Mouse (Mus musculus) forelimb bud, embryonic 11.5 days (tissue): ENCODE data around the gene Svop.

Experiments used
- DNase-seq: peaks from one replicate; pipeline ENCODE4 v3.0.0-alpha.2; 2012; ENCODE audit warnings: low read depth, low spot score

The Svop gene

GRCm38 (mm10) chr5:114046604-114047003 is 44.8 kb downstream of the Svop start:
- no peak for DNase-seq

DNA sequence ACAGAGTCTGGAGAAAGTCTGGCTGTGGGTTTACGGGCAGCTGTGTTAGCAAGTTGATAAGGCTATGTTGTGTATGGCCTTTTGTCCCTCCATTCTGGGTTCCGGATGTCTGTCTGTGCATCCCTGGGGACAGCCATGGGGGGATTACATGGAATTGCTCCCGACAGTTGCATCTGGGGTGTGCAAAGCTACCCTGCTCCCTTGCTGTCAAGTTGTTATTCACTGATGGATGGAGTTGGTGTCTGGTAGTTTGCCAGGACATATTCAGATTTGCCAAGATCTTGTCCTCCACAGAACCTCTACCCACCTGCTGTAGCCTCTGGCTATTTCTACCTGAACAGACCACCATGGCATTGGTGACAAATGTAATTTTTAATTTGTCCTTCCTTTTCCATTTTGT is 45.2 kb downstream of the Svop start:
- DNase-seq, result no peak

DNA sequence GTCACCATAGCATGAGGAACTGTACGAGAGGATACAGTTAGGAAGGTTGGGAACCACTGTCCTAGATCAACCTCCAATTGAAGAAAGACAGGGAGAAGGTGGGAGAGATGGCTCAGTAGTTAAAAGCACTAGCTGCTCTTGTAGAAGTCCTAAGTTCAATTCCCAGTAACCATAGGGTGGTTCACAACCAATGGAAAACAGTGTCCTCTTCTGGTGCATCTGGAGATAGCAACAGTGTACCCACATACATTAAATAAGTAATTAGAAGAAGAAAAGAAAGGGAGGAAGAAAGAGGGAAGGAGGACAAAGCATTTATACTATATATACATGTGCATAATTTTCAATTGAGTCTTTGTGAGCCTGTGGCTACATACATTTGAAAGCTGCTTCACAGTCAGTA is 46.2 kb downstream of the Svop start:
- DNase-seq, result no peak

DNA sequence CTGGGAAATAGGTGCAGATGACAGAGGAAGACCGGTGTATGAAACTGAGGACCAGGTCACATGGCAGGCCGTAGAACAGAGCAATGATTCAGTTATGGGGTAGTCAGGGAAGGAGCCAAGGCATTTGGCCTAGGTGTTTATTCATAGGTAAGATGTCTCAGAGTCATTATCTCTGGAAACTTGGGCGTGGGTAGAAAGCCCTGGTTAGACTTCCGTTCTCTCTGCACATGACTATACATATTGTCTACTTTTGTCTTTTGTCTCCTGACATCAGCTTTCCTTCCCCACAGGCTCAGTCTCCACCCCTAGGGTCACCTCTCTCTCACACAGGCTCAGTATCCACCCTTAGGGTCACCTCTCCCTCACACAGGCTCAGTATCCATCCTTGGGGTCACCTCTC is 47.6 kb downstream of the Svop start:
- no peak for DNase-seq

- DNase-seq, result no peak
Observed at GRCm38 (mm10) chr5:114041327-114041930, 49.9 kb downstream of the Svop start.

- no peak for DNase-seq
Observed at GRCm38 (mm10) chr5:114040911-114041310, 50.5 kb downstream of the Svop start.

DNA sequence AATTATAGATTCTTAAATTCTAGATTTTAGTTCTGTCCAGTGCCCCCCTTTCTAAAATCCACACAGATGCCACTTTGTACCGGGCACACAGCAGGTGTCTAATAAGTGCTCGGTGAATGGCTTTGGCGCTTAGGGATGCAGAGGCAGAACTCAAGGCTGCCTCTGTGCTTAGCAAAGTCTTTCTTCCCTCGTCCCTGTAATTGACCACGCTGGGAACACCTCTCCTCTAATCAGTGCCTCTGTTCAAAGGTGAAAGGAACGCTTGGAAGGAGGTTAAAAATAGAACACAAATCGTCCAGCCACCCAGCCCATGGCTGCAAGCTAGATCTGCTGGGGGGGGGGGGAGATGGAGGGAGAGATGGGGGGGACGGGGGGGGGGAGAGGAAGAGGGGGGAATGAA is 50.9 kb downstream of the Svop start:
- DNase-seq, result no peak

DNA sequence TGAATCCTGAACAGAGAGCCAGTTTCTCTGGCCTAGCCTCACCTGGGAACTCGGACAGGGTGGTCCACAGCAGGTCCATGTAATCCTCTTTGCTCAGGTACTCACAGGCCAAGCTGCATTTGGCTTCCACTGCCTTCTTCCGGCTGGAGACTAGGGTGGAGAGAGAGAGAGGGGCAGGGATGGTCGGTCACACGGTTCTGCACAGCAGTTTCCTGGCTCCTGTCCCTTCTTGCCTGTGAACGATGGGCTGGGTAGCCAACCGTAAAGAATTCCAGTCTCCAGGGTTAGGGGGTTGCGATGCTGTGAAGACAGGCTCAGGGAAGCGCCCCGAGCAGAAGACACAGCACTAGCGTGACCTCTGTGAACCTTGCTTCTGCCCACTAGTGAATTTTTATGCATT is 56.3 kb downstream of the Svop start:
- no peak for DNase-seq

DNA sequence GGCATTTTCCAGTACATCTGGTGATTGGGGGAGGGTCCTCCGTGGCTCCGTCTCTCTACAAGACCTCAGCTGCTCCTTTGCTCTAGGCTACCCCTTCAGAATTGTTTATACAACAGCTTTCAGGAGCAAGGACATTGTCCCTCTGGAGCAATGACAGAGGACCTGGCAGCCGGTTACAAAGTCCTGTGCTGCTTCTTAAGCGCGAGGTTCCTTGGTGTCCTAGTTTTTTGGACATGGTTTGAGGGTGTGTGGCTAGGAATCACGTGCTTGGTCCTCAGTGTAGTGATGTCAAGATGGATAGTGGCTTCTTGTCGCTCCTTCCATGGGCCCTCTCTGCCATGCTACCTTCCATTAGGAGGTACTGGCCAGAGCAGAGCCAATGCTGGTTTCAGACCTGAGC is 57.0 kb downstream of the Svop start:
- no peak for DNase-seq

GRCm38 (mm10) chr5:114032161-114032763 is 59.1 kb downstream of the Svop start:
- DNase-seq, result no peak

DNA sequence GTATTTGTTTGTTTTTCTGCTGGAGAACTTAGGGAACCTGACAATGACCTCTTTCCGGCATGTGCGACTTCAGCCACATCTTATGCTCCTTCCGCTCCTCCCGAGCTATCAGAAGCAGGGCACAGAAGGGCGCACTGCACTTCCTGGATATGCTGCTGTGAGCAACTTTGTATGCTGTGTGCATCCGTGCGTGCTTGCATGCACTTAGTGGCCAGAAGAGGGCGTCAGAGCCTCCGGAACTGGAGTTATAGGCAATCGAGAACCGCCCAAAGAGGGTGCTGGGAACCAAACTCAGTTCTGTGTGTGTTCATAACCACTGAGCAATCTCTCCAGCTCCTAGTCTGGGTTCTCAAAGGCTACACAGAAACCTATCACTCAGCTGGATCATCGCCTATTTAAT is 60.7 kb downstream of the Svop start:
- no peak for DNase-seq

DNA sequence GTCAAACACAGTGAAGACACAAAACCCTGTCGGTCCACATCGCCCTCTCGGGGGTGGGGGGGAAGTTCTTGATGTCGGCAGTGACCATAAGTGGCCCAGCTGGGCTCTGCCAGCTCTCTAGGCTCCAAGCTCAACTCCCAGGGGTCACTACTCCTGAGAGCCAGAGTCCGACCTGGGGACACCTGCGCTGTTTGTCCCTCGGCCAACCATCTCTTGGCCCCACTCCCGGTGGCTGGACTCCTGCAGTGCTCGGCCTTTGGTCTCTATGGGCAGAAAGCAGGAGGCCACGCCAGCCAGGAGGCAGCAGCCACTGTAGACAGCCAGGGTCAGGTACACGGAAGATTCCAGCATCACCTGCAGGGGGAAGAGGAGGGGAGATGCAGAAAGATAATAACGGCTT is 63.3 kb downstream of the Svop start:
- DNase-seq, result no peak

- DNase-seq, result no peak
Observed at GRCm38 (mm10) chr5:114027217-114027944, 64.0 kb downstream of the Svop start.

DNA sequence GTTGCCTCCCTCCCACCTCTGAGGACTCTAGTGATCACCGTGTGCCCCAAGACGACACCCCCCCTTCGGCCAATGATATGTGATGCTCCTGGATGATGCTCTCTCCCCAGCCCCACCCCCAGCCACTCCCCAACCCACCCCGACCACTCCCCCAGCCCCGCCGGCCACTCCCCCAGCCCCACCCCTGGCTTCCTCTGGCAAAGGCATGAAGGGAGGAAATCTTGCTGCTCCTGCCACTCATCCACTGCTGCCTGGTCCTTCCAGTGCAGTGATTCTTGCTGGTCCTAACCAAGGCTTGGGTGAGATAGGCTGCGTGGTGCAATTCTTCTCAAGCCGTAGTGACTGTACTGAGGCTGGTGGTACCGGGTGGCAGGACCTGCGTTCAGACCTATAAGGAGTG is 66.5 kb downstream of the Svop start:
- no peak for DNase-seq

DNA sequence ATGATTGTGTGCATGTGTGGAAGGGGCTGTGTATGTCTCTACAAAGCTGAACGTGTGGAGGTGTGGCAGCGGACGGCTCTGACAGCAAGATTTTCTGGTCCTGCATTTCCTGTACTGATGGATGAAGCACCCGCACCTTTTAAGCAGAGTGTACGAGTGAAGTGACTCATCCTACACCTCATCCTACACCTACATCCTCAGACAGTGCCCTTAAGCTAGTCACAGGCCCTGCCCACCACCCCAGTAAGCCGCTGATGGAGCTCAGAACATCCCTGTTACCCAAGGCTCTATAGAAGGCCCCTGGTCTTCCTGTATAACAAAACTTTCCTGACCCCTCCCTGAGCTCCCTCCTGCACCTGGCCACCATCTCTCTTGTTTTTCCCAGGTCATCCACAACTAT is 67.0 kb downstream of the Svop start:
- no peak for DNase-seq

GRCm38 (mm10) chr5:114015121-114015520 is 76.2 kb downstream of the Svop start:
- peak; percentile 46 for DNase-seq

DNA sequence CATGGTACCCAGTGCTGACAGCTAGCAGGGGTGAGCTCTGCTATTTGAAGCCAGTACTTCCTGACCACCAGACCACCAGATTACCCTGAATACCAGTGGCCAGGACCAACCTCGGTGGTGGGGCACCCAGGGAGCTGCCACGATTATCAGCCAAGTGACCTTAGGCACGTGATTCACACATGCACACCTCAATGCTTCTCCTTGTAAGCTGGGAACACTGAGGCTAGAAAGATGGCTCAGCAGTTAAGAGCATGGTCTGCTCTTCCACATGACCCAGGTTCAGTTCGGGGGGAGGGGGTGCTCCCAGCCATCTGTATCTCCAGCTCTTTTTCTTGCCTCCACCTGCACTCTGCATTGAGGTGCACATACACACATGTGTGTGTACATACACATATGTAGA is 82.3 kb downstream of the Svop start:
- DNase-seq, result no peak

- no peak for DNase-seq
Observed at GRCm38 (mm10) chr5:114007753-114008453, 83.5 kb downstream of the Svop start.

DNA sequence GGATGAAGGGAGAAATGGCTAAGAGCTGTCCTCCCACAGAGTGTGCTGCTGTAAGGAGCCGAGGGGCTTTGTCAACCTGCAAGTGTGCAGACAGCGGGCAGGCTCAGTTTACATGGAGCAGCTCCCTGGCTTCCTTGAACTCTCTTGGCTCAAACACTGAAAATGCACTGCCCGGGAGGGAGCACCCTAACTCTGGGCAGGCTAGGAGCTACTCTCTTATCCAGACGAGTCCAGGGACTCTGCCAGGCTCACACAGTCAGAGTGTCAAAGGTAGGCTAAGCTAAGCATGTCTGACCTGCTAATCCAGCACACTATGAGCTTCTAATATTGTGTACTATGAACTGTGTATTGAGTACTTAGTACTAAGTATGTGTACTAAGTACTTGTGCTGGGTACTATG is 84.4 kb downstream of the Svop start:
- DNase-seq, result no peak

DNA sequence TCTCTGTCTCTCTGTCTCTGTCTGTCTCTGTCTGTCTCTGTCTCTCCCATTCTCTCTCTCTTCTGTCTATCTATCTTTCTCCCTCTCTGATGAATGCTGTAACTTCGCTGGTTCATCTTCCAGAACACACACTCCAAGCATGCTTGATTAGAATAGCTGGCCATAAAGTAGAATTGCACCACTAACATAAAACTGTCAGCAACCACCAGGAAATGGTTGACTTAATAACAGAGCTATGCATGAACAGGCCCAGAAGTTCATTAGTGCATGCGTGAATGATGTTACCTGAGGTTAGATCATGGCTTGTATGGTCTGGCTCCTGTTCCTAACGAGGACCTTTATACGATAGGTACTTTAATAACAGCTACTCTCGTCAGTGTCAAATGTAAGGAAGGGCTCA is 86.3 kb downstream of the Svop start:
- peak; percentile 24 for DNase-seq

DNA sequence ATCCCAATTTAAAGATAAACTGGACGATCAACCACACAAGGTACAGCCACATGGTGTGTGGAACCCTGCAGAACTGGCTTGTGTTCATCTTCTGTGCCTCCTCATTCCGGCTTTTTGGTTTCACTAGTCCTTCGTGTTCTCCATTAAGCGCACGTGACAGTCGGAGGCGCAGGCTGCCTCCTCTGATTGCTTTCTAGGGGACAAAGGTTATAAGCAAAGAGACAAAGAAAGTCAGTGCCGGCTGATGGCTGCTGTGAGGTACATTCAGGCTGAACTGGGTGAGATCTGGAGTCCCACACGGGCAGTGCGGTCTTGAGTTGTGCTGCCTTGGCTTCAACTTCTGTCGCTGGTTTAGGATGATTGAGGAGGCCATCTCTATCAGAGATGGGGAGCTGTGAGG is 86.8 kb downstream of the Svop start:
- no peak for DNase-seq

DNA sequence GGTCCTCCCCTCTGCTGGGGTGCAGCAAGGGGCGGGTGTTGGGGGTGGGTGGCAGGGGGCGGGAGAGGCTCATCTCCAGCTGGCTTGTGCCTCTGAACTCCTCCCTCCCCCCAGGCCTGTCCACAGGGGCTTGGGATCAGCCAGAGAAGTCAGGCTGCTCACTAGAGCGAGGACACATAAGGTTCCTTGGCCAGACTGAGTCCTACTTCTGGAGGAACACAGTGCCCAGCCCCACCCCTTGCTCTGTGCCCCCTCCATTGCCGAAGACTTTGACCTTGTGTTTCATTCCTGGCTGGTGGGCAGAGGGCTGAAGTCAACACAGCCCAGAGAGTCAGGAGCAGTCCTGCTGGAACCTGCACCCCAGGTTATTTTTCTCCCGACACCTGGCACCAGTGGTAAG is 87.8 kb downstream of the Svop start, which contains the start of gene Dao:
Gene Dao (plus strand): TSS at position 162 of the 400 bp plus-strand sequence.
- no peak for DNase-seq

DNA sequence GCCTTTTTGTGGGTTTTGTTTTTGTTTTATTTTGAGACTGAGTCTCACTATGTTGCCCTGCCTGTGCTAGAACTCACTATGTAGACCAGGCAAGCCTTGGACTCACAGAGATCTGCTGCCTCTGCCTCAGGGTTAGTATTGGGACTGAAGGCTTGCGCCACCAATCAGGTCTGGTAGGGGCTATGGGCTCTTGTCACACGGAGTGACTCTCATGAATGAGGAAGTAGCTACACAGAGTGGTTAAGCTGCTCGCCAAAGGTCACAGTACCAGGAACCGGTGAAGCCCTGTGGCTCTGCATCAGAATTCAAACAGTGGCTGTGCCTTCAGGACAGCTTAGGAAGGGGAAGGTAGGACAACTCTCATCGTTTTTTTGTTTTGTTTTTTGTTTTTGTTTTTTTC is 92.0 kb downstream of the Svop start:
- DNase-seq, result no peak
